Mouse (Mus musculus): ENCODE data around the gene Krtap10-4.
"Not testable (repeated sequence)": the region's sequence is repeated elsewhere in the genome, so short reads cannot be mapped to it uniquely, and the experiment has no call there.

The Krtap10-4 gene

GRCm38 (mm10) chr10:77826951-77827350, at the start of gene Krtap10-4:
TSS of gene Krtap10-4 (minus strand) at chr10:77827095.
- DNase-seq (ENCODE audit: low spot score), result no peak

DNA sequence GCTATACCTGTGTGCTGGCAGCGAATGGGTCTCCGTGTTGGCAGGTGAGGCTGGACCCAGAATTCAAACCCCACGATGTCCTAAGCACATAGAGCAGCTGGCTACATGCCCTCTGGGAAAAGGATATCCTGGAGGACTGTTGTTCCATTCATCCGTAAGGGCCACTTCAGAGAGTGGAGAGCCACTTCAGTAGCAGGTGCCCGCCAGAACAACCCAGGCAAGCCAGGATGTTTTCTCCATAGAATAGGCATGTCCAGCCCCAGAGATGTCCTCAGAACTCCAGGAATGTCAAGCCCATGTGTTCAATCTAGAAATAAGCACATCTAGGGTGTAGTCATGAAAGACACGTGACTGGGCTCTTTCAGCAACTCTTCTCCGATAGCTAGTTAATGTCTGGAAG, 42.8 kb upstream of the Krtap10-4 start:
- DNase-seq (ENCODE audit: low spot score), result no peak

GRCm38 (mm10) chr10:77867546-77867945, 40.7 kb upstream of the Krtap10-4 start:
- no peak for DNase-seq (ENCODE audit: low spot score)

DNA sequence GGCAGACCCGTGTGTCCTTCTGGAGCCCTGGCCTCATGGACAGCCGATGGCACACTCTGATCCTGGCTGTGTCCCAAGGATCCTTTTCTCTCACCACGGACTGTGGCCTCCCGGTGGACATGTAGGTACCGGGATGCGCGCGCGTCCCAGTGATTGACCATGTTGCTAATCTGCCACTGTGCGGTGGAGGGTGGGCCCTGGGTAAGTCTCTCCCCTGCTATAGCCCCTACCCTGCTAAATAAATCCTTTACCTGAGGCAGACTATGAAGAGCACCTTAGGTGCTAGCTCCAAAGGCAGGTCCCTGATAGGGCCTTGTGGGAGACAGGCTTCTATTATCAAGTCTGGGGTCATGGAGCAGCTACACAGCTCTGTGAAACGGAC, 37.9 kb upstream of the Krtap10-4 start:
- DNase-seq (ENCODE audit: low spot score), result no peak

DNA sequence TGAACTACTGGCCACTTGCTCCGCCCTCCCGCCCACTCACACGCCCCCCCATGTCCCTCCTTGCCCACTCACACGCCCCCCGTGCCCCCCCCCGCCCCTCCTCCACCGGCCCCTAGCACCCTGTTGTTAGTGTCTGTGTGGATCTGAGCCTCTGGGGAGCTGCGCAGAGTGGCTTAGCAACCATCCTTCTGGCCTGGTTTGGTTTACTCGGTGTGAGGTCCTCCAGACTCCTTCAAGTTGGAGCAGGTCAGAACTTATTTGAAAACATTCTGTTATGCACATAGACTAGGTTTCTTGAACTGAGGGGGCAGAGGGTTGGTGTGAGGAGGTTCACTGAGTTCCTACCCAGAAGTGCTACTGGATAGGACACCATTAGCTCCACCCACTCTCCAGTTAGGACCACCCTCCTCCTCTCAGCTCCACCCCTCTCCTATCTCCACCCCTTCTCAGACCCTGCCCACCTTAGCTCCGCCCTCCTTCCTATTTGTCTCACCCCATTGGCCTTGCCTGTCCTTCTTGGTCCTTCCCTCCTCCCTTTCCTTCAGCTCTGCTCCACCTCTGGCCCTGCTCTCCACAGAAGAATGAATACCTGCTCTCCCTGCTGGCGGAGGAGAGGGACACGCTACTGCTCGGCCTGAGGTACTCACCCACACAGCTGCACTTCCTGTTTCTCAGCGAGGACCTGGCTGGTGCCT, 37.3 kb upstream of the Krtap10-4 start:
- DNase-seq (ENCODE audit: low spot score), result peak; percentile 55

GRCm38 (mm10) chr10:77861675-77862074, 34.8 kb upstream of the Krtap10-4 start, which contains the start of gene Gm3285:
TSS of gene Gm3285 (plus strand) at chr10:77861975.
- no peak for DNase-seq (ENCODE audit: low spot score)

- DNase-seq (ENCODE audit: low spot score), result no peak
Measured at GRCm38 (mm10) chr10:77852559-77852958, 25.7 kb upstream of the Krtap10-4 start, which contains the start of gene Gm10318. TSS of gene Gm10318 (plus strand) at chr10:77852859.

- no peak for DNase-seq (ENCODE audit: low spot score)
Measured at GRCm38 (mm10) chr10:77847538-77847937, 20.6 kb upstream of the Krtap10-4 start.

- DNase-seq (ENCODE audit: low spot score), result no peak
Measured at GRCm38 (mm10) chr10:77846961-77847360, 20.1 kb upstream of the Krtap10-4 start.

DNA sequence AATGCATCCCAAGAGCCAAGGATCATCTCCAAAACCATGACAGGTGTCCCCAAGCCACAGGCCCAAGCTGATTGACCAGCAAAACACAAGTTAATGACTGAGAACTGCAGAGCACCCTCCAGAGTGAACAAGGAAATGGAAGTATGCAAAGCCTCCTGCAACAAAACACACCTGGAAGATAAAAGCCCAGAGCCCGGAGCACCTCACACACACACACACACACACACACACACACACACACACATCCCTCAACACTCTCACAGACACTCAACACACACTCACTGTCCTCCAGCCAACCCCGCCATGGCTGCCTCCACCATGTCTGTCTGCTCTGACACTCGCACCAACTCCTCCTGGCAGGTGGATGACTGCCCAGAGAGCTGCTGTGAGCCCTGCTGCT, 19.6 kb upstream of the Krtap10-4 start, which contains the start of gene Gm36176:
Gene Gm36176, plus strand, starts transcription at position 301 of the 400 bp plus-strand sequence.
- DNase-seq (ENCODE audit: low spot score), result no peak

GRCm38 (mm10) chr10:77839006-77839405, 12.1 kb upstream of the Krtap10-4 start:
- no peak for DNase-seq (ENCODE audit: low spot score)

DNA sequence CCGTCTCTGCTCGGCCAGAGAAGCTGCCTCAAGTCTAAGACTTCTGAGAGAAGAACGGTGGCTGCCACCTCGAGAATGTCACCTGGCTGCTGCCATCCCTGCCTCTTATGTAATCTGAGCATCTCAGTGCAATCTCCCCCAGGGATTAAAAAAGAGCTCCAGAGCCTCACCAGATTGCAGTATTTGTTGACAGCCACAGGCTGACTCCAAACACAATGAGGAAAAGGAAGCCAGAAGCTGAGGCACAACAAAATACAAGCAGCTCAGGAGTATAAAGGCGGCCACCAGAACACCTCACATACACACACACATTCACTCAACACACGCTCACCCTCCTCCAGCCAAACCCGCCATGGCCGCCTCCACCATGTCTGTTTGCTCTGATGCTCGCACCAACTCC, 8.8 kb upstream of the Krtap10-4 start, which contains the start of gene Krtap10-10:
Gene Krtap10-10, plus strand, starts transcription at position 301 of the 400 bp plus-strand sequence.
- no peak for DNase-seq (ENCODE audit: low spot score)

DNA sequence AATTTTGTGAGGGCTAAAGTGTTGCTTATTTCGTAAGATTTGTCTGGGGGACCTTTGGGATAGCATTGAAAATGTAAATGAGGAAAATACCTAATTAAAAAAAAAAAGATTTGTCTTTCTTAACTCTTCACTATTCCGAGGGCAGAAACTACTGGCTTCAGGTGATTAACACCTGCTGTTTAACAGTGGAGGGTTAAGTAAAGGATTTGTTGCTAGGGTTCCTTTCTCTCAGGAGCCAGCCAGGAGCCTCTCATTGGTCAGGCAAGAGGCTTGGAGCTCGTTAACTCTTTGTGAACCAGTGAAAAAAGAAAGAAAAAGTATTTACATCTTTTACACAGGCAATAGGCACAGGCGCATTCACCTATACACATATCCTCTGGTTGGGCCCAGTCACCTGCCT, 7.7 kb downstream of the Krtap10-4 start:
- no peak for DNase-seq (ENCODE audit: low spot score)

- DNase-seq (ENCODE audit: low spot score), result no peak
Measured at GRCm38 (mm10) chr10:77818523-77818922, 8.4 kb downstream of the Krtap10-4 start.

DNA sequence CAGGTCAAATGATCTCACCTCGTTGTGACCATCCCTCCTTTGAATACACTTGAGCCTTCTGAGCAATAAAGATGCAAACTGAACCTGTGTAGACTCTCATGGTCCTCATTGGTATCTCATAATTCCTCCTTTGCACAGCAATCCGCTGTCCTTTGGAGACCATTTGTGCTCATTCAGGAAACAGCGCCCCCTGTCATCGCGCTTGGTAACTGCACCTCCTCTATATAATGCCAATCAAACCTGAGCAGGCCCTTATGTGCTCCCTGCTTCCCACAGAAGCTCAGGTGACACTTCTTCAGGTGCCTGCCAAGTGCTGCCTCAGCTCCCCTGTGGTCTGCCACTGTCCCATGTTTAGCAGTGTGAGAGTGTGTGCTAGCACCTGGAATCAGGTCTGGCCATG, 11.4 kb downstream of the Krtap10-4 start:
- DNase-seq (ENCODE audit: low spot score), result no peak

GRCm38 (mm10) chr10:77814382-77814781, 12.5 kb downstream of the Krtap10-4 start, which contains the start of gene Gm2696:
TSS of gene Gm2696 (plus strand) at chr10:77814682.
- DNase-seq (ENCODE audit: low spot score), result no peak

DNA sequence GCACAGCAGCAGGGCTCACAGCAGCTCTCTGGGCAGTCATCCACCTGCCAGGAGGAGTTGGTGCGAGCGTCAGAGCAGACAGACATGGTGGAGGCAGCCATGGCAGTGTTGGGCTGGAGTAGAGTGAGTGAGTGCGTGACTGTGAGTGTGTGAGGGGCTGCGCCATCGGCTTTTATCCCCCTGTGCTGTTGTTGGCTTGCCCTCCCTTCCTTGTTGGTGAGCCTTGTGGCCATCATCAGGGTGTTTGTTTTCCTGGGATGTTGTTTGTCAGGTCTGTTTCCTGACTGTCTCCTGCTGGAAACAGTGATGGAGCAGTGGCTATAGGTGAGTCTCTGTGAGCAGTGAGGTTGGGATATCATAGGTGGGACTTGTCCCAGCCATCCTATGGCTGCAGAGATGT, 15.2 kb downstream of the Krtap10-4 start, which contains the start of gene Gm9507:
Gene Gm9507, minus strand, starts transcription at position 101 of the 400 bp plus-strand sequence.
- DNase-seq (ENCODE audit: low spot score), result no peak

GRCm38 (mm10) chr10:77804095-77804494, 22.8 kb downstream of the Krtap10-4 start:
- no peak for DNase-seq (ENCODE audit: low spot score)

- no peak for DNase-seq (ENCODE audit: low spot score)
Measured at GRCm38 (mm10) chr10:77798921-77799508, 27.9 kb downstream of the Krtap10-4 start, which contains the start of gene Gm19668. TSS of gene Gm19668 (minus strand) at chr10:77799133.

GRCm38 (mm10) chr10:77798164-77798920, 28.6 kb downstream of the Krtap10-4 start:
- not testable (repeated sequence) for DNase-seq (ENCODE audit: low spot score)

DNA sequence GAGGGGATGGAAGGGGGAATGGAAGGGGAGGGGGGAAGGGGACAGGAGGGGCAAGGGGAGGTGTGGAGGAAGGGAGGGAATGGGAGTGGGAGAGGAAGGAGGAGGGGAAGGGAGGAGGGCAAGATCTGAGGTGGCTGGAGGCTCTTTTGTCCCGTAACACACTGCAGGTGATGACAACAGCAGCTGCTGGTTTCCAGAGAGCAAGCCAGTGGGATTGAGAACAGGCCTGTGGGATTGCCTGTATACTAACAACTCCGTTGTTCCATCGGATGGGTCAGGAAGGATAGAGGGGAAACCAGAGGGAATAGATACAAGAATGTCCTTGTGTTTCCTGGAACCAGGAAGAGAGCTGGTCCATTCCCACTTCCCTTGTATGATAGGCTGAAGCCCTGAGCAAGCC, 29.2 kb downstream of the Krtap10-4 start:
- no peak for DNase-seq (ENCODE audit: low spot score)

DNA sequence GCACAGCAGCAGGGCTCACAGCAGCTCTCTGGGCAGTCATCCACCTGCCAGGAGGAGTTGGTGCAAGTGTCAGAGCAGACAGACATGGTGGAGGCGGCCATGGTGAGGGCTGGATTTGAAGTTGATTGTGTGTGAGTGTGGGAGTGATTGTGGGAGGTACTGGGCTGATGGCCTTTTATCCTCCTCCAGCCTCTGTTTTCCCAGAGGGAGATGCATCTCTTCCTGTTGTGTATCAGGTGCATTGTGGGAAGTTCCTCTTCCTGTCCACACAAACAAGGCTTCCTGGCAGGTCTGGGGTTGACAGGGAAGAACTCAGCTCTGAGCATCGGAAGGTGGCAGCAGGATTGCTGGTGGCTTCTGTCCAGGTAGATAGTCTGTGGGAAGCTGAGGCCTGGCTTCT, 31.9 kb downstream of the Krtap10-4 start, which contains the start of gene Gm9639:
Gene Gm9639, minus strand, starts transcription at position 101 of the 400 bp plus-strand sequence.
- no peak for DNase-seq (ENCODE audit: low spot score)

Measured in urinary bladder, postnatal 25 days (tissue).